Mouse (Mus musculus) stomach, embryonic 15.5 days (tissue): ENCODE data around the gene Negr1. TPM values are rescaled to one million over a fixed set of nuclear protein-coding genes. Genes with fewer than 3 reads are reported as not detected.
A peak's percentile ranks its signal among the peaks of the same experiment; 100 is the strongest.
"Not testable (repeated sequence)": the region's sequence is repeated elsewhere in the genome, so short reads cannot be mapped to it uniquely, and the experiment has no call there.

Source experiments
- ATAC-seq: fragments of 200-750 bp; cut with Nextera tagmentation; 2 replicates; pipeline ENCODE4 v1.8.0; 2017; ENCODE audit warnings: low read depth, moderate number of reproducible peaks, moderate TSS enrichment; ENCODE audit not compliant: insufficient read depth, low FRiP score
- H3K27ac ChIP-seq: fragments of 300-500 bp; sonication (generic); 2 replicates; pipeline ENCODE4 v1.5.1; 2015; ENCODE audit warnings: mild to moderate bottlenecking, inconsistent platforms
- H3K27me3 ChIP-seq: fragments of 300-500 bp; sonication (generic); replicated peaks from 2 replicates; pipeline ENCODE4 v1.6.1; 2015; ENCODE audit warnings: inconsistent platforms
- H3K36me3 ChIP-seq: fragments of 300-500 bp; sonication (generic); 2 replicates; pipeline ENCODE4 v1.6.1; 2015; ENCODE audit warnings: inconsistent platforms
- H3K4me1 ChIP-seq: fragments of 300-500 bp; sonication (generic); 2 replicates; pipeline ENCODE4 v1.6.1; 2015; ENCODE audit warnings: inconsistent platforms
- H3K4me2 ChIP-seq: fragments of 300-500 bp; sonication (generic); 2 replicates; pipeline ENCODE4 v1.6.1; 2015; ENCODE audit warnings: mild to moderate bottlenecking, inconsistent platforms
- H3K4me3 ChIP-seq: fragments of 300-500 bp; sonication (generic); replicated peaks from 2 replicates; pipeline ENCODE4 v1.5.1; 2015; ENCODE audit warnings: inconsistent platforms
- H3K9ac ChIP-seq: fragments of 300-500 bp; sonication (generic); 2 replicates; pipeline ENCODE4 v1.6.1; 2015; ENCODE audit warnings: inconsistent platforms
- H3K9me3 ChIP-seq: fragments of 300-500 bp; sonication (generic); 2 replicates; pipeline ENCODE4 v1.6.1; 2016; ENCODE audit warnings: inconsistent platforms
- WGBS: fragments of 180-500 bp; shearing (Covaris S2); methylation state at CpG from one replicate; pipeline ENCODE4 v1.1.7; 2015; 5-methylcytosine and 5-hydroxymethylcytosine counted together
- polyA plus RNA-seq: library from polyadenylated mRNA; unstranded; fragments of >200 nt; fragmentation: Nextera tagmentation; extraction: Ambion mirVana; gene quantifications from 2 replicates; pipeline ENCODE4 v1.2.1, GENCODE M21; 2015

The Negr1 gene
- polyA plus RNA-seq, 1 experiment from 2014 or later = 3.8 TPM

- ATAC-seq = no peak
- no peaks in the 10 kb centered on the region for H3K4me1 ChIP-seq
- no peaks in the 10 kb centered on the region for H3K27me3 ChIP-seq
- H3K9ac ChIP-seq = no peak overlapping the region
- H3K4me2 ChIP-seq = no peak overlapping the region
- H3K9me3 ChIP-seq = no peaks in the 10 kb centered on the region
- no peak overlapping the region for H3K27ac ChIP-seq
- no peaks in the 10 kb centered on the region for H3K36me3 ChIP-seq
- H3K4me3 ChIP-seq = no peak overlapping the region
- WGBS = 81% methylated on average over 2 of the region's 2 CpGs
These were observed 483.0 kb downstream of the Negr1 start for GRCm38 (mm10) chr3:157044565-157044964.

- not testable (repeated sequence) for H3K36me3 ChIP-seq, H3K27me3 ChIP-seq, H3K4me1 ChIP-seq, H3K9ac ChIP-seq, H3K27ac ChIP-seq, H3K9me3 ChIP-seq, H3K4me2 ChIP-seq, ATAC-seq, H3K4me3 ChIP-seq
- 62% methylated on average over 2 of the region's 2 CpGs for WGBS
These were observed 502.8 kb downstream of the Negr1 start for GRCm38 (mm10) chr3:157064438-157064837.

GRCm38 (mm10) chr3:157066331-157066730 is 504.7 kb downstream of the Negr1 start:
- Histone ChIP-seq H3K27me3 (no peaks in the 10 kb centered on the region), H3K4me3 (no peak overlapping the region), H3K9ac (no peak overlapping the region), H3K4me1 (no peaks in the 10 kb centered on the region), H3K4me2 (no peak overlapping the region), H3K27ac (no peak overlapping the region), H3K36me3 (no peaks in the 10 kb centered on the region), H3K9me3 (no peaks in the 10 kb centered on the region)
- ATAC-seq = no peak

DNA sequence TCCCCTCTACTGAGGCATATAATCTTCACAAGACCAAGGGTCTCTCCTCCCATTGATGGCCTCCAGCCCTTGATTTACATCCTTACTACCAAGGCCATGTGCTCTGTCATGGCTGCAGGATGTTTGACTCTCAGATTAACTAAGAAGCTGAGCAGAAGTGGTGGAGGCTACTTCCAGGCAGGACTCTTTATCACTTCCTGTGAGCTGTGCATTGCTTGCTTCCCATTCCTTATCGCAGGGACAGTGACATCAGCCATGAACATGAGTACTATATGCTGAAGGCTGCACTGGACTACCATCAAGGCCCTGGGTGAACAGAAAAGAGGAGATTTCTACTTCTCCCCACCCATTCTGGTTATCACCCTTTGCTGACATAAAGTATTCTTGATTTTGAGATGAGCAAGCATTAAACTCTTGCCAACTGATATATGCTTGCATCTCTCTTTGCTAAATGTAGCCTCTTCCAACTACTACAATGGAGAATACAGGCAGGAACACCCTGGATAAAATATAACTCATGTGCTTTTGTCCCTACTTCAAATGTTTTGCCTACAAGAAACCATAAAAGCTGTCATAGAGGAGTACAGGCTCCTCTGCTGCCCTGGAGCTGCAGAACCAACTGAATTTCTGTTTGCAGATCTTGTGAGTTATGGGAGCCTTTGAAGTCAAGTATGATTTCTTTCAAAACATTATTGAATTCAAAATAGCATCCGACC is 517.8 kb downstream of the Negr1 start:
- no peaks in the 10 kb centered on the region for H3K9me3 ChIP-seq
- no peak overlapping the region for H3K9ac ChIP-seq
- H3K4me1 ChIP-seq = no peaks in the 10 kb centered on the region
- no peaks in the 10 kb centered on the region for H3K27me3 ChIP-seq
- WGBS = 60% methylated on average over 2 of the region's 2 CpGs
- no peak overlapping the region for H3K4me3 ChIP-seq
- ATAC-seq = no peak
- no peak overlapping the region for H3K27ac ChIP-seq
- no peak overlapping the region for H3K4me2 ChIP-seq
- no peaks in the 10 kb centered on the region for H3K36me3 ChIP-seq

GRCm38 (mm10) chr3:157079966-157080306 is 518.3 kb downstream of the Negr1 start:
- Histone ChIP-seq H3K4me2 (no peak overlapping the region), H3K27ac (no peak overlapping the region), H3K27me3 (no peaks in the 10 kb centered on the region), H3K4me1 (no peaks in the 10 kb centered on the region), H3K9me3 (no peaks in the 10 kb centered on the region), H3K9ac (no peak overlapping the region), H3K4me3 (no peak overlapping the region), H3K36me3 (no peaks in the 10 kb centered on the region)
- no peak for ATAC-seq
- WGBS = 38% methylated on average over 1 of the region's 1 CpGs

DNA sequence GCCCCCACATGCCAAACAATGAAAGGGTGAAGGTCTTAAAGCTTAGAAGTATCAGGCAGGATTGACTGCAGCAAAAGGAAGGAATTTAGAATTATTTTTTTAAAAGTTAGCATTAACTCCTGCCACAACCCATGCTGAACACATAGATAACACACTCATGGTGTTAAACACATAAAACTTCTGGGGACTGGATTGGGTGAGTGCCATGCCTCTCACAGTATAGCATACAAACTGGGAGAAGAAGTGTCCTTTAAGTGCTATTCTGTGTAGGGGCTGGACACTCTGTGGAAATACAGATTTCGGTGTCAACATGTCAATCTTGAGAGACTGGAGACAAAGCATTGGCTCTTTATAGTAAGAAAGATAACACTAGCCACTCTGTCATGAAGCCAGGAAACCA is 519.0 kb downstream of the Negr1 start:
- Histone ChIP-seq H3K4me3 (no peak overlapping the region), H3K4me2 (no peak overlapping the region), H3K4me1 (no peaks in the 10 kb centered on the region), H3K27ac (no peak overlapping the region), H3K9me3 (no peaks in the 10 kb centered on the region), H3K9ac (no peak overlapping the region), H3K27me3 (no peaks in the 10 kb centered on the region), H3K36me3 (no peaks in the 10 kb centered on the region)
- WGBS = 87% methylated on average over 1 of the region's 1 CpGs
- ATAC-seq = no peak

DNA sequence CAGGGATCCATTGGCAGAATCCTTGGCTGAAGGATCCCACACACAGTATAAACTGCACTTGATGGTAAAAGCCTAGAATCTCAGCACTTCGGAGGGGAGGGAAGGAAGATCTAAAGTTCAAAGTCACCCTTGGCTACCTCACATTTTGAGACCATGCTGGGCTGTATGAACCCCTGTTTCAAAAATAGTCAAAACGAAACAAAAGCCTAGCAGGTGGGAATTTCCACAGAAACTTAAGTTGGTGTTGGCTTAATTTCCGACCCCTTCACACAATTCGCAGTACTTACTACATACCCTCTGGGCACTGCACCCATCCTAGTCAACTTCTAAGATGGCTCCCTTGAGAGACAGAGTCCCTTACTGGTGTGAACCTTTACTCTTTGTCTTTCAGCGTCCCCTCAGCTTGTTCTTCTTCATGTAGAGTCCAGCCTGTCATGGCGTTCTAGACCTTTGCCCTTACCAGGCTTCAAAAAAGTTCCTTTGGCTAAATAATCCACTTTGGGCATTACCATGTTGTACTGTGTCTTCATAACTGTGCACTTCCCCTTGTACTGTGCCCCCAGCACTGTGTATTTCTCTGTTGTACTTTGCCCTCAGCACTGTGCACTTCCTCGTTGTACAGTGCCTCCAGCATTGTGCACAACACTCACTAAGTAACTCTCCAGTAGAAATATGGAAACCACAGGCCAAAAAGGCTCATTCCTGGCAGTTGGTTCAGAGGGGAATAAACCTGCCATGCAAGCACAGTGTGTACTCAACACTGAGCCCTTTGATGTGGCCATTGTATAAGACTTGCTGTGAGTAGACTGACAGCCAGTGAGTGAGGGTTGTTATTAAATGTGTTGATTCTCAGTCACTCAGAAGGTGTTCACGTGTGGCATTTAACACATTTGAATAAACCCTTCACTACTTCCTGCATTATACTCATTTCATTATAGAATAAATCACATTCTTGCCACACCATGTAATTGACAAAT is 521.5 kb downstream of the Negr1 start:
- H3K4me3 ChIP-seq = no peak overlapping the region
- 81% methylated on average over 8 of the region's 8 CpGs for WGBS
- no peaks in the 10 kb centered on the region for H3K4me1 ChIP-seq
- no peak overlapping the region for H3K27ac ChIP-seq
- no peak overlapping the region for H3K4me2 ChIP-seq
- no peaks in the 10 kb centered on the region for H3K27me3 ChIP-seq
- no peak overlapping the region for H3K9ac ChIP-seq
- no peaks in the 10 kb centered on the region for H3K36me3 ChIP-seq
- peak; percentile 70 for ATAC-seq
- no peaks in the 10 kb centered on the region for H3K9me3 ChIP-seq

DNA sequence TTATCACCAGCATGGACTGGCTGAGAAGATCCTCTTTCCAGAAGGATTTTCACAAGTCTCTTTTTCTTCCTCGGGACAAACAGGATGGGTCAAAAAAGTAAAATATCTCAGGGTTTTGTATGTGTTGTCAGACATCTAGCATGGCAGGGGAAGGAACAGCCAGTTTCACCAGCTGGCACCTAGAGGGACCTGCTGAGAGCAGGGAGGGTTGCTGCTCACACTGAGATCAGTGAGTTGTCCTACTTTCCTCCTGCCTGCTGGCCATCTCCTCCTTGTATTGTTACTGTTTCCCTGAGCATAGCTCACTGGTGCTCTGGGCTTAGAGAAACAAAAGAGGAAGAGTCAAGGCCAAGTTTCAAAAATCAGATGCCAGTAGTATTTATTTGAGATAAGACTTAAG is 523.6 kb downstream of the Negr1 start:
- no peak for ATAC-seq
- H3K4me3 ChIP-seq = no peak overlapping the region
- H3K27ac ChIP-seq = no peak overlapping the region
- H3K4me2 ChIP-seq = no peak overlapping the region
- H3K9ac ChIP-seq = no peak overlapping the region
- WGBS = 89% methylated on average over 1 of the region's 1 CpGs
- H3K27me3 ChIP-seq = no peaks in the 10 kb centered on the region
- no peaks in the 10 kb centered on the region for H3K36me3 ChIP-seq
- no peaks in the 10 kb centered on the region for H3K9me3 ChIP-seq
- H3K4me1 ChIP-seq = no peaks in the 10 kb centered on the region

- Histone ChIP-seq H3K4me2 (no peak overlapping the region), H3K36me3 (no peaks in the 10 kb centered on the region), H3K27ac (no peak overlapping the region), H3K9ac (no peak overlapping the region), H3K9me3 (no peaks in the 10 kb centered on the region), H3K27me3 (no peaks in the 10 kb centered on the region), H3K4me3 (no peak overlapping the region), H3K4me1 (no peaks in the 10 kb centered on the region)
- no peak for ATAC-seq
- WGBS = 42% methylated on average over 4 of the region's 4 CpGs
These were observed 528.5 kb downstream of the Negr1 start for GRCm38 (mm10) chr3:157090051-157090450.

GRCm38 (mm10) chr3:157096284-157096683 is 534.7 kb downstream of the Negr1 start:
- no peak for ATAC-seq
- WGBS = 95% methylated on average over 1 of the region's 1 CpGs
- Histone ChIP-seq H3K4me3 (no peak overlapping the region), H3K27ac (no peak overlapping the region), H3K9ac (no peak overlapping the region), H3K27me3 (no peaks in the 10 kb centered on the region), H3K9me3 (no peaks in the 10 kb centered on the region), H3K36me3 (no peaks in the 10 kb centered on the region), H3K4me2 (no peak overlapping the region), H3K4me1 (no peaks in the 10 kb centered on the region)

- no peak for ATAC-seq
- no peak overlapping the region for H3K27ac ChIP-seq
- H3K4me1 ChIP-seq = no peaks in the 10 kb centered on the region
- H3K27me3 ChIP-seq = no peaks in the 10 kb centered on the region
- H3K9me3 ChIP-seq = no peaks in the 10 kb centered on the region
- H3K4me2 ChIP-seq = no peak overlapping the region
- no peaks in the 10 kb centered on the region for H3K36me3 ChIP-seq
- H3K9ac ChIP-seq = no peak overlapping the region
- H3K4me3 ChIP-seq = no peak overlapping the region
These were observed 535.9 kb downstream of the Negr1 start for GRCm38 (mm10) chr3:157097514-157097913.

GRCm38 (mm10) chr3:157098417-157098816 is 536.8 kb downstream of the Negr1 start:
- no peaks in the 10 kb centered on the region for H3K27me3 ChIP-seq
- no peak overlapping the region for H3K4me3 ChIP-seq
- H3K27ac ChIP-seq = no peak overlapping the region
- no peaks in the 10 kb centered on the region for H3K4me1 ChIP-seq
- no peak for ATAC-seq
- no peak overlapping the region for H3K4me2 ChIP-seq
- H3K36me3 ChIP-seq = no peaks in the 10 kb centered on the region
- no peak overlapping the region for H3K9ac ChIP-seq
- no peaks in the 10 kb centered on the region for H3K9me3 ChIP-seq
- WGBS = 78% methylated on average over 6 of the region's 6 CpGs
